Mouse (Mus musculus): ENCODE results near the gene Olfr1412. TPM values are rescaled to one million over a fixed set of nuclear protein-coding genes. Genes with fewer than 3 reads are reported as not detected.

Olfr1412 gene
- polyA plus RNA-seq, 1 experiment from 2014 or later: not detected

DNA sequence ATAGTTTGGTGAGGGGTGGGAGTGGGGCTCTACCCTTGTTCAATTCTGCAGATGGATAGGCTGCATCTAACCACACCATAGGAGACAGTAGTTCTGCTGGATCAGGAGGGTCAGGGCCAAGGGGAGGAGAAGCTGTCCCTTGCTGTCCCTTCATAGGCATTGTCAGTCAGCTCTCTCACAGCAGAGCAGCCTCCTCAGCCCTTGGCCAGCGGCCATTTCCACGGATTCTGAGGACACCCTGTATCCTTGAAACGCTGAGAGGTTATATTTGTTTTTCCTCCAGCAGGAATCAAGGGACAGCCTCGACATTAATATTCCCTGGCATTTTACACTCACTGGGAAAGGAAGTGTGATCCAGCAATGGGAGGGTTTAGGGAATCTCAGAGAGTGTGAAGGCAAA, 32.8 kb downstream of the Olfr1412 start:
- Histone ChIP-seq H3K27ac (no peak overlapping the region), H3K4me1 (replicated peaks) (no peaks in the 10 kb centered on the region), H3K36me3 (no peaks in the 10 kb centered on the region), H3K4me3 (no peak overlapping the region), H3K9me3 (no peaks in the 10 kb centered on the region), H3K27me3 (ENCODE audit: insufficient read depth, poor library complexity, severe bottlenecking) (no peaks in the 10 kb centered on the region; the same call in 1 of the 2 replicates)
- no peak for DNase-seq (ENCODE audit: low spot score)
- WGBS: 75% methylated on average over 4 of the region's 4 CpGs

DNA sequence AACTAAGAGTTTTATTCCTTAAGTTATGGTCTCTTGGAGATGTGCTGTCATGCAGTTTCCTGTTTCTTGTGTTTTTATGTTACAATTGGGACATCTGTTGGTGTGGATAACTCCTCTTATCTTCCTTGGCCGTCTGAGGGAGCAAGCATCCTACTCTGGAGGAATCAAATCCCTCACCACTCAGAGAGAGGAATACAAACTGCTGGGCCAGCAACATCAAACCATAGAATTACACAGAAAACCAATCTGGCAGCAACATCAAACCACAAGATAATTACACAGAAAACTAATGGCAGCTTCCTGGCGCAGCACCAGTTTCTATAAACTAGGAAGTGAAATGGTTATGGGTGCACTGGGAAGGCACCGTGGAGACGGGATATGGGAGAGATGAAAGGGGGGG, 42.6 kb downstream of the Olfr1412 start:
- Histone ChIP-seq H3K27ac (no peak overlapping the region), H3K9me3 (no peaks in the 10 kb centered on the region), H3K4me3 (no peak overlapping the region), H3K36me3 (no peaks in the 10 kb centered on the region), H3K4me1 (replicated peaks) (no peaks in the 10 kb centered on the region), H3K27me3 (ENCODE audit: insufficient read depth, poor library complexity, severe bottlenecking) (no peaks in the 10 kb centered on the region)
- 81% methylated on average over 4 of the region's 4 CpGs for WGBS
- DNase-seq (ENCODE audit: low spot score): no peak

DNA sequence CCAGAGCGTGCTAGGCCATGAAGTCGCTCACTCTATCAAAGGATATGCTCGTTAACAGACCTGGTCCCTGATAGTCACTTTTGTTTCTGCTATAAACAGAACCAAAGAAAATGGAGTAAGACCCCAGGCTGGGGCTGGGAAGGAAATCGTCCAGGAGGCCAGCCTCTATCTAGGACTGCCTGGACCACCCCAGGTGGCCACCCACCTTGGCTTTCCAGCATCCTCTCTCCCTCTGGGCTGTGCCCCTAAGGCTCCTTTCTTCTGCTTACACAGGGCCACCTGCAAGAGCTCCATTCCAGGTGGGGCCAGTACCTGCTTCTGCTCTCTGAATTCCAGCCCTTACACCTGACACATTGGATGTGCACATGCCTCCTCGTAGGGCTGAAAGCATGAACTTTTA, 46.6 kb downstream of the Olfr1412 start:
- no peak overlapping the region for H3K27ac ChIP-seq
- no peaks in the 10 kb centered on the region for H3K27me3 ChIP-seq (ENCODE audit: insufficient read depth, poor library complexity, severe bottlenecking)
- DNase-seq (ENCODE audit: low spot score): no peak
- H3K4me3 ChIP-seq: no peak overlapping the region
- no peaks in the 10 kb centered on the region for H3K9me3 ChIP-seq
- H3K36me3 ChIP-seq: peaks cover 19% of the 10 kb centered on the region
- 83% methylated on average over 5 of the region's 5 CpGs for WGBS
- H3K4me1 ChIP-seq (replicated peaks): peaks cover 10% of the 10 kb centered on the region

DNA sequence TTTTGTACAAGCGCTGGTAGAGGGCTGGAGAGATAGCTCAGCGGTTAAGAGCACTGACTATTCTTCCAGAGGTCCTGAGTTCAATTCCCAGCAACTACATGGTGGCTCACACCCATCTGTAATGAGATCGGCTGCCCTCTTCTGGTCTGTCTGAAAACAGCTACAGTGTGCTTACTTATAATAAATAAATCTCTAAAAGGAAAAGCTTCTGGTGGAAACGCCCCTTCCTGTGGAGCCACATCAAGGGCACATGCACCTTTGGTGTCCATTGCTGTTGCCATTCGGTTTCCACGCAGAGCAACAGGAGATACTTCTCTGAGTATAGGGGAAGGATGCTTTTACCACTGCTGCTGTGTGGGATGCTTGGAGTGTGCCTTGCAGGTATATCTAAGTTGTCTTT, 47.4 kb downstream of the Olfr1412 start:
- no peak overlapping the region for H3K4me3 ChIP-seq
- DNase-seq (ENCODE audit: low spot score): no peak
- no peak overlapping the region for H3K27ac ChIP-seq
- H3K9me3 ChIP-seq: no peaks in the 10 kb centered on the region
- H3K27me3 ChIP-seq (ENCODE audit: insufficient read depth, poor library complexity, severe bottlenecking): no peaks in the 10 kb centered on the region
- H3K36me3 ChIP-seq: peaks cover 26% of the 10 kb centered on the region
- H3K4me1 ChIP-seq (replicated peaks): peaks cover 10% of the 10 kb centered on the region
- WGBS: 74% methylated on average over 6 of the region's 6 CpGs

DNA sequence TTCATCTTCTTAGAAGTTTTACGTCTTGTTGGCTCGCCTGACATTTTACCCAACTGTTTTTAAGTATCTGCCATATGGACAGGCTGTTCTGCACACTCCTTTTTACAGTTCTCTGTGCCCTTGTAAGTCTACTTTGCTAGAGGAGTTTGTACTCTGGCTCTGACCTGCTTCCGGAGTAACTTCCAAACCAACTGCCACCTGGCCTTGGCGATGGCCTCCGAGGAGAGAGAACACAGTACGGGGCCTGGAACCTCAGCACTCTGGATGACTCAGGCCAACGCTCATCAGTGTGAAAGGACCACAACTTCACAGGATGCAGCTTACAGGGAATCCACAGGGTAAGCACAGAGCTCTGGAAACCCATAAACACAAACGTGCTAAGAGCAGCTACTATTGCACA, 48.1 kb downstream of the Olfr1412 start:
- Histone ChIP-seq H3K27ac (no peak overlapping the region), H3K36me3 (peaks cover 34% of the 10 kb centered on the region), H3K4me1 (replicated peaks) (peaks cover 10% of the 10 kb centered on the region), H3K27me3 (ENCODE audit: insufficient read depth, poor library complexity, severe bottlenecking) (no peaks in the 10 kb centered on the region), H3K4me3 (no peak overlapping the region), H3K9me3 (no peaks in the 10 kb centered on the region)
- 85% methylated on average over 8 of the region's 8 CpGs for WGBS
- no peak for DNase-seq (ENCODE audit: low spot score)

DNA sequence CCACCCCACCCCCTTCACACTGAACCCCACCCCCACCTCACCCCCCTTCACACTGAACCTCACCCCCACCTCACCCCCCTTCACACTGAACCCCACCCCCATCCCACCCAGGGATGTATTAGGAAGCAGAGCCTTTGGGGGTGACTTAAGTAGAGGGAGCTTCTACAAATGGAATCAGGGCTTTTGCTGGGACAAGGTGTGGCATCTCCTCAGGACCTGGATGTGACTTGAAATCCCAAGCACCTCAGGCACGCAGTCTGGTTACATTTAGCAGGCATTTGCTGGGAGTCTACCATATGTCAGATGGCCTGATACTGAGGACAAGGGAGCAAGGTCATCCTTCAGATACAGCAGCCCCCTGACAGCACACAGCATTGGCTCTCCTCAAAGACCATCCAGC, 49.0 kb downstream of the Olfr1412 start:
- peaks cover 10% of the 10 kb centered on the region for H3K4me1 ChIP-seq (replicated peaks)
- no peaks in the 10 kb centered on the region for H3K27me3 ChIP-seq (ENCODE audit: insufficient read depth, poor library complexity, severe bottlenecking)
- no peak overlapping the region for H3K4me3 ChIP-seq
- peaks cover 42% of the 10 kb centered on the region for H3K36me3 ChIP-seq
- no peak for DNase-seq (ENCODE audit: low spot score)
- H3K9me3 ChIP-seq: no peaks in the 10 kb centered on the region
- H3K27ac ChIP-seq: peak overlapping the region; percentile 24
- WGBS: 62% methylated on average over 1 of the region's 1 CpGs

DNA sequence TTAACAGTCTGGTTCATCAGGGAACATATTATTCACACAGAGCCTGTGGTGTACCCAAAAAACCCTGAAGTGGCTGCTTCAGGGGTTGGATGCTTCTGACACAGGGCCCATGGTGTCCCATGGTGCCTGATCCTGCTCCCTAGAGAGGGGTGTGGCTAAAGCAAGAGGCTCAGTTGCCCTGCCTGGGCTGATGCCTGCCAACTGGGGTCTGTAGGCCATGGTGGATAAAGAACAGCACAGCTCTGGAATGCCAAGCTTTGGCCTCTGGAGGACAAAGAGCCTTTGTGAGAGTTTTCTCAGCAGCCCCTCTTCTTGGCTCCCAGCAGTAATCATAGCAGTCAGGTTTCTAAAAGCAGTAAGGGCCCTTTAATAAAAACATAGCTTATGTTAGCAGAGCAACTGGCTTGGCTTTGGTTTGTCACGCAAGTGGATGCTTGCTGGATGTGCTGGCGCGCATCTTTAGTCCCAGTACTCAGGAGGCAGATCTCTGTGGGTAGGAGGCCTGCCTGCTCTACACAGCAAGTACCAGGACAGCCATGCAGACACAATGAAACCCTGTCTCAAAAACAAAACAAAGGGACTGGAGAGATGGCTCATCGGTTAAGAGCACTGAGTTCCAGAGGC, 49.5 kb downstream of the Olfr1412 start:
- peak overlapping the region; percentile 24 for H3K27ac ChIP-seq
- no peaks in the 10 kb centered on the region for H3K9me3 ChIP-seq
- H3K4me3 ChIP-seq: no peak overlapping the region
- H3K27me3 ChIP-seq (ENCODE audit: insufficient read depth, poor library complexity, severe bottlenecking): no peaks in the 10 kb centered on the region
- H3K4me1 ChIP-seq (replicated peaks): peaks cover 13% of the 10 kb centered on the region
- peak; percentile 23 for DNase-seq (ENCODE audit: low spot score)
- 76% methylated on average over 4 of the region's 4 CpGs for WGBS
- H3K36me3 ChIP-seq: peaks cover 48% of the 10 kb centered on the region

DNA sequence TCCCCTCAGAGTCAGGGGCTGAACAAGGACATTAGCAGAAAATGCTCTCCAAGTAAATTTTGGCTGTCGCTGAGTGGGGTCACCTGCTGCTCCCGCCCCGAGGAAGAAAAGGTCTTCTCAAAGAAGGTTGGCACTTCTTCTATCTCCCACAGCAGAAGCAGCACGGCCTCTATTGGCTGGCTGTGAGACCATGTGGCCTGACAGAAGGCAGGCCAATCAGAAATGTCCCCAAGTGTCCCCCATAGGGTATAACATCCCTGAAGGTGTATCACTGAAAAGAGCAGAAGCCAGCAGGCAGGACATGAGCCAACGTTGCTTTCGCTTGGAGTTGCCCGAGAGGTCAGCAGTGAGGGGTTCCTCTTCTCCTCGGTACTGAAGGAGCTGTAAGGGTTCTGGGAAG, 50.4 kb downstream of the Olfr1412 start:
- Histone ChIP-seq H3K9me3 (no peaks in the 10 kb centered on the region), H3K27ac (0 out of 2 replicates have a peak overlapping the region, but pooled peaks have one; percentile 50), H3K36me3 (peaks cover 48% of the 10 kb centered on the region), H3K27me3 (ENCODE audit: insufficient read depth, poor library complexity, severe bottlenecking) (no peaks in the 10 kb centered on the region), H3K4me1 (replicated peaks) (peaks cover 23% of the 10 kb centered on the region), H3K4me3 (no peak overlapping the region)
- no peak for DNase-seq (ENCODE audit: low spot score)
- 87% methylated on average over 8 of the region's 8 CpGs for WGBS

DNA sequence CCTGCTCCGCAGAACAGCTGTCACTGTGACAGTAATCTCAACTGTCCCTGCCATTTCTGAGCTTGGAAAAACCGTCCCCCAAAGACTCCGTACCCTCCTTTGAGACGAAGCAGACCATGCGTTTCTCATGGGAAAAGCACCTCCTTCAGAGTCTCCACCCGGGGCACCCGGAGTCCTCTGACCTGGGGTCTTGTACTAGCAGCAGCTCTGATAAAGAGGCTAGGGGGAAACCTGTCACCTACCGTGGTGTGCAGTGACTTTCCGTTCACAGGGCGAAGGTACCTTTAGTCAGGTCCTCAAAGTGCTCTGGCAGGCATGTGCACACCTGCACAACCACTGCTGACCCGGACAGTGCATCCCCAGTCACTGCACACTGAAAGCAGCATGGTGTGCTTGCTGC, 51.1 kb downstream of the Olfr1412 start:
- Histone ChIP-seq H3K9me3 (no peaks in the 10 kb centered on the region), H3K36me3 (peaks cover 48% of the 10 kb centered on the region), H3K27me3 (ENCODE audit: insufficient read depth, poor library complexity, severe bottlenecking) (no peaks in the 10 kb centered on the region), H3K4me1 (replicated peaks) (peaks cover 25% of the 10 kb centered on the region), H3K27ac (no peak overlapping the region), H3K4me3 (no peak overlapping the region)
- 94% methylated on average over 11 of the region's 11 CpGs for WGBS
- DNase-seq (ENCODE audit: low spot score): no peak

DNA sequence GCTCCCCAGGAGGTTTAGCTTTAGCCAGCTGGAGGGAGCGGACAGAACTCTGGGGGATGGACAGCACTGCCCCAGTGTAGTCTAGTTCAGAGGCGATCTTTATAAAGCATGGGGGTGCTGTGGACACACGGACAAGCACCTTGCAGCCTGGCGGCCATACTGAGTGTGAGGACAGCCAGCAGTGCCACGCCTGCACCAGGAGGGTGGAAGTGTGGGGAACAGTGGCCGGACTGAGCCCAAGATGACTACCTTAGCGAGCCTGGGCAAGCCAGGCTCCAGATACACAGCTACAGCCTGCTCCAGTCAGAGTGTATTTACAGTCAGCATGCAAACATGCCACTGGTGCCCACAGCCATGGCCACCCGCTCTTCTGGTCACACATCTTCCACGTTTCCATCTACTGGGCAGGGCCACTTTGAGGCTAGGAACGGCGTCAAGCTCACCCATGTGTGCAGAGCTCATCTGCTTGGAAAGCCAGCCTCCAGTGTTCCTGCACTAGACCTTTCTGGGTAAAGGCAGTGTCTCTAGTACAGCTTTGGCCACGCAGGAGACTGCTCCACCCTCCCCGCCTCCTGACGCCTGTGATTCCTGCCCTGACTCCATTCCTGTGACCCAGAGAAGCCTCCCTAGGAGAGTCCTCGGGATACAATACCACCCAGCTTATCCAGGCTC, 52.1 kb downstream of the Olfr1412 start:
- no peaks in the 10 kb centered on the region for H3K27me3 ChIP-seq (ENCODE audit: insufficient read depth, poor library complexity, severe bottlenecking)
- no peak overlapping the region for H3K27ac ChIP-seq
- DNase-seq (ENCODE audit: low spot score): no peak
- H3K9me3 ChIP-seq: no peaks in the 10 kb centered on the region
- peaks cover 35% of the 10 kb centered on the region for H3K4me1 ChIP-seq (replicated peaks)
- WGBS: 94% methylated on average over 15 of the region's 15 CpGs
- H3K36me3 ChIP-seq: peaks cover 48% of the 10 kb centered on the region
- no peak overlapping the region for H3K4me3 ChIP-seq

DNA sequence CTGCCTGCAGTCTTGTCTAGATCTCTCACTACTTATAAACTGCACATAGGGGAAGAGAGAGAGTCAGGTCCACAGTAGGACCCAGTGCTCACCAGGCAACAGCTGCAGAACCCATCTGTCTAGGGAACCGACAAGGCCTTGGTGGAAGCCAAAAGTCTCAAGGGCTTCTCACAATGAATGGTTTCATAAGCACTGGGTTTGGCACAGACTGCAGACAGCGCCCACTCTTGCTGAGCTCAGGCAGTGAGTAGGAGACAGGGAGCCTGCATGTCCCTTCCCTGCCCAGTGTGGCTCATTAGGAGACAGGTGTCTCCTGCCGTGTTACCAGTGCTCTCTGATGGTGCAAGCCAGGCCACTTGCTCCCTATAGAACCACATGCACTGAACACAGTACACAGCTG, 52.6 kb downstream of the Olfr1412 start:
- Histone ChIP-seq H3K36me3 (peaks cover 48% of the 10 kb centered on the region), H3K27me3 (ENCODE audit: insufficient read depth, poor library complexity, severe bottlenecking) (no peaks in the 10 kb centered on the region), H3K9me3 (no peaks in the 10 kb centered on the region), H3K27ac (no peak overlapping the region), H3K4me3 (no peak overlapping the region), H3K4me1 (replicated peaks) (peaks cover 38% of the 10 kb centered on the region)
- DNase-seq (ENCODE audit: low spot score): no peak
- 92% methylated on average over 3 of the region's 3 CpGs for WGBS

DNA sequence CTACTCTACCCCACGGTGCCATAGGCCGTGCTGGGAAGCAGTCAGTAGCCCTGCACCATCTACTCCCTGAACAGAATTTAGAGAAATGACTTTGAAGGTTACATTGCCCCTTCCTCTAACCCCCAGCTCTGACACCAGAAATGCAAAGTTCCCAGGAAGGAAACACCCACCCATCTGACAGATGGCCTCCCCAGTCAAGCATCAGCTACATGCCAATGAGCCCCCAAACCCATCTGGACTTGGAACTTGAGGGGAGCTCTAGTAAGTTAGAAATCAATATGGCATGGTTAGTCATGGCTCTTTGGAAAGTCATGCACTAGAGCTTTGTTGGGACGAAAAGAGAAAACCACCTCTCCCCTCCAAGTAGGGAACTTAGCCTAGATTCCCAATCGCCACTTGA, 53.2 kb downstream of the Olfr1412 start:
- no peak for DNase-seq (ENCODE audit: low spot score)
- 94% methylated on average over 4 of the region's 4 CpGs for WGBS
- no peak overlapping the region for H3K27ac ChIP-seq
- no peak overlapping the region for H3K4me3 ChIP-seq
- no peaks in the 10 kb centered on the region for H3K9me3 ChIP-seq
- H3K36me3 ChIP-seq: peaks cover 48% of the 10 kb centered on the region
- no peaks in the 10 kb centered on the region for H3K27me3 ChIP-seq (ENCODE audit: insufficient read depth, poor library complexity, severe bottlenecking)
- peaks cover 40% of the 10 kb centered on the region for H3K4me1 ChIP-seq (replicated peaks)

DNA sequence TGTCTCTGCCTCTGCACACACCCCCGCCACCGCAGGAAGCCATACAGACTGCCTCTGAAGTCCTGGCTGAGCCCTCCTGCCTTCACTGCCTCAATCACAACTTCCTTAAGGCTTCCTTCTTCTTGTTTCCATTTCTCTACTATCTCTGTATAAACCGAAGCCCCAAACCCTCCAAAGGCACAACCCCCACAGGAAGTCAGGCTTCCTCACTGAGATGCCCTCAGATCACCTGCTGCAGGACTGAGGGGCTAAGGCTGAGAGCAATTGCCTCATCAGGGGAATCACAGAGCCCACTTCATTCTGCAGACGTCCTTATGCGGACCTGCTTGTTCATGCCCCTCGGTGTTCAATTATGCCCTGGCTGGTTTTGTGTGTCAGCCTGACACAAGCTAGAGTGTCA, 54.8 kb downstream of the Olfr1412 start:
- H3K27ac ChIP-seq: no peak overlapping the region
- WGBS: 89% methylated on average over 6 of the region's 6 CpGs
- no peaks in the 10 kb centered on the region for H3K9me3 ChIP-seq
- no peaks in the 10 kb centered on the region; the same call in 1 of the 2 replicates for H3K27me3 ChIP-seq (ENCODE audit: insufficient read depth, poor library complexity, severe bottlenecking)
- peaks cover 31% of the 10 kb centered on the region for H3K4me1 ChIP-seq (replicated peaks)
- H3K36me3 ChIP-seq: peaks cover 47% of the 10 kb centered on the region
- DNase-seq (ENCODE audit: low spot score): no peak
- H3K4me3 ChIP-seq: peak overlapping the region; percentile 94
